Mouse (Mus musculus): ENCODE data around the gene Gm10097. TPM values are rescaled to one million over a fixed set of nuclear protein-coding genes. Genes with fewer than 3 reads are reported as not detected.

Gene Gm10097
- polyA plus RNA-seq, 1 experiment: not detected

GRCm38 (mm10) chr10:5075724-5076123 lies 6.7 kb downstream of the Gm10097 start:
- DNase-seq (ENCODE audit: low read depth in 1 of 2, low spot score in 2 of 2): no peak
- no peak overlapping the region for H3K4me3 ChIP-seq (ENCODE audit: extremely low read depth, insufficient read depth, insufficient read length)
- H3K36me3 ChIP-seq (ENCODE audit: control insufficient read depth, insufficient read depth, low read length): peaks cover 7% of the 10 kb centered on the region
- H3K4me1 ChIP-seq (ENCODE audit: control insufficient read depth, insufficient read depth, insufficient read length): peaks cover 2% of the 10 kb centered on the region; the same call in 1 of the 2 replicates
- WGBS: 94% methylated on average over 7 of the region's 7 CpGs
- TF ChIP-seq CTCF (IDR thresholded peaks at IDR 0.05; ENCODE audit: extremely low read depth, insufficient read depth, insufficient read length, insufficient replicate concordance): no peak
- no peak for TF ChIP-seq POLR2A (IDR thresholded peaks at IDR 0.05; ENCODE audit: low read depth, low read length)
- no peak overlapping the region for H3K27ac ChIP-seq (ENCODE audit: insufficient read depth, low read length)
- no peaks in the 10 kb centered on the region for H3K27me3 ChIP-seq (ENCODE audit: control insufficient read depth, insufficient read depth, low read length)

DNA sequence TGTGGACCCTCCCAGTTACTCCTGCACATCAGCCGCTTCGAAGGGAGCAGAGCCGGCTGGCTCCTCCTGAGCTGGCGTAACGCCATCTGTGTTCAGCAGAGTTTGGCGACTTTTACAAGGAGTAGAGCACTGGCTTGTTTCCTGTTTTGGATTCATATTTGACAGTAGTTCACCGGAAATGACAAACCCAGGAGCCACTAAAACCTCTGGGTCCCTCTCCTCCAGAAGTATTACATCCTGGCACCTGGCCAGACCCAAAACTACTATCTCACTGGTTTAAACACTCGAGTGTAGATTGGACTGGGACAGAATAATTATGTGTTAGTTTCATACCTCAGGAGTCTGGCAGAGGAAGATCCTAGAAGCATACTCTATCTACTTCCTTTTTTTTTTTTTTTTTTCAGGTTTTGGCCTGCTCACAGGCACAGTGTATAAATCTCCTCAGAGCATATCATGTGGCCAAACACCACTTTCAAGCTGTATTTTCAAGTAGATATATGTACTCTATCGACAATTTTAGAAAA lies 11.0 kb downstream of the Gm10097 start:
- no peak for DNase-seq (ENCODE audit: low read depth in 1 of 2, low spot score in 2 of 2)
- TF ChIP-seq POLR2A (IDR thresholded peaks at IDR 0.05; ENCODE audit: low read depth, low read length) (no peak), CTCF (IDR thresholded peaks at IDR 0.05; ENCODE audit: extremely low read depth, insufficient read depth, insufficient read length, insufficient replicate concordance) (no peak)
- peaks cover 4% of the 10 kb centered on the region for H3K36me3 ChIP-seq (ENCODE audit: control insufficient read depth, insufficient read depth, low read length)

DNA sequence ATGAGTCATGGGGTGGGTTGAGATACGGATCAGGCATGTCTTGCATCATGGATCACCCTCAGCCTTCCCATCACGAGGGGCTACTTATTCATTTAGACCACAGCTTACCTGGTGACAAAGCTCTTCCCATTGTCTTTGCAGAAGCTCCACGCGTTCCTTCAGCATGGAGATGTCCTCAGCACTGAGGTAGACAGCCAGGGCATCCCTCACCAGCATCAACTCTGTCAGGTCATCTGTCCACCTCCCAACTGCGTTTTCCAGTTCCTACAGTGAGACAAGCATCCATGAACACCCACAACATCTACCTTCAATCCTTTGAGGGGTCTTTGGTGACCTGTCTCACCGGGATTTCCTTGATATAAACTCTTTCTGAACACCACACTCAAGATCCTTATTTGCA lies 14.7 kb downstream of the Gm10097 start:
- Histone ChIP-seq H3K4me3 (ENCODE audit: extremely low read depth, insufficient read depth, insufficient read length) (no peak overlapping the region), H3K27me3 (ENCODE audit: control insufficient read depth, insufficient read depth, low read length) (no peaks in the 10 kb centered on the region), H3K4me1 (ENCODE audit: control insufficient read depth, insufficient read depth, insufficient read length) (peaks cover 2% of the 10 kb centered on the region; the same call in 1 of the 2 replicates), H3K27ac (ENCODE audit: insufficient read depth, low read length) (no peak overlapping the region), H3K36me3 (ENCODE audit: control insufficient read depth, insufficient read depth, low read length) (peaks cover 6% of the 10 kb centered on the region)
- DNase-seq (ENCODE audit: low read depth in 1 of 2, low spot score in 2 of 2): no peak
- WGBS: 90% methylated on average over 6 of the region's 6 CpGs
- no peak for TF ChIP-seq CTCF (IDR thresholded peaks at IDR 0.05; ENCODE audit: extremely low read depth, insufficient read depth, insufficient read length, insufficient replicate concordance)
- no peak for TF ChIP-seq POLR2A (IDR thresholded peaks at IDR 0.05; ENCODE audit: low read depth, low read length)

More for the DNA sequence above, 11.0 kb downstream of the Gm10097 start:
- 11% methylated on average over 9 of the region's 9 CpGs for whole genome bisulfite sequencing
- Histone ChIP-seq H3K4me1 (ENCODE audit: control insufficient read depth, insufficient read depth, insufficient read length) (peaks cover 2% of the 10 kb centered on the region; the same call in 1 of the 2 replicates), H3K4me3 (ENCODE audit: extremely low read depth, insufficient read depth, insufficient read length) (no peak overlapping the region), H3K27ac (ENCODE audit: insufficient read depth, low read length) (no peak overlapping the region), H3K27me3 (ENCODE audit: control insufficient read depth, insufficient read depth, low read length) (no peaks in the 10 kb centered on the region)

- Histone ChIP-seq H3K4me1 (ENCODE audit: control insufficient read depth, insufficient read depth, insufficient read length) (no peaks in the 10 kb centered on the region), H3K36me3 (ENCODE audit: control insufficient read depth, insufficient read depth, low read length) (peaks cover 6% of the 10 kb centered on the region), H3K27ac (ENCODE audit: insufficient read depth, low read length) (no peak overlapping the region), H3K27me3 (ENCODE audit: control insufficient read depth, insufficient read depth, low read length) (no peaks in the 10 kb centered on the region), H3K4me3 (ENCODE audit: extremely low read depth, insufficient read depth, insufficient read length) (no peak overlapping the region)
- no peak for DNase-seq (ENCODE audit: low read depth in 1 of 2, low spot score in 2 of 2)
- 97% methylated on average over 5 of the region's 5 CpGs for WGBS
- TF ChIP-seq POLR2A (IDR thresholded peaks at IDR 0.05; ENCODE audit: low read depth, low read length) (no peak), CTCF (IDR thresholded peaks at IDR 0.05; ENCODE audit: extremely low read depth, insufficient read depth, insufficient read length, insufficient replicate concordance) (no peak)
These were observed 16.8 kb downstream of the Gm10097 start for GRCm38 (mm10) chr10:5085792-5086191.

GRCm38 (mm10) chr10:5086329-5086728 lies 17.3 kb downstream of the Gm10097 start:
- no peaks in the 10 kb centered on the region for H3K27me3 ChIP-seq (ENCODE audit: control insufficient read depth, insufficient read depth, low read length)
- H3K4me1 ChIP-seq (ENCODE audit: control insufficient read depth, insufficient read depth, insufficient read length): no peaks in the 10 kb centered on the region
- no peak for TF ChIP-seq POLR2A (IDR thresholded peaks at IDR 0.05; ENCODE audit: low read depth, low read length)
- TF ChIP-seq CTCF (IDR thresholded peaks at IDR 0.05; ENCODE audit: extremely low read depth, insufficient read depth, insufficient read length, insufficient replicate concordance): no peak
- no peak for DNase-seq (ENCODE audit: low read depth in 1 of 2, low spot score in 2 of 2)
- no peak overlapping the region for H3K27ac ChIP-seq (ENCODE audit: insufficient read depth, low read length)
- WGBS: 79% methylated on average over 6 of the region's 6 CpGs
- H3K36me3 ChIP-seq (ENCODE audit: control insufficient read depth, insufficient read depth, low read length): peaks cover 6% of the 10 kb centered on the region
- H3K4me3 ChIP-seq (ENCODE audit: extremely low read depth, insufficient read depth, insufficient read length): no peak overlapping the region

DNA sequence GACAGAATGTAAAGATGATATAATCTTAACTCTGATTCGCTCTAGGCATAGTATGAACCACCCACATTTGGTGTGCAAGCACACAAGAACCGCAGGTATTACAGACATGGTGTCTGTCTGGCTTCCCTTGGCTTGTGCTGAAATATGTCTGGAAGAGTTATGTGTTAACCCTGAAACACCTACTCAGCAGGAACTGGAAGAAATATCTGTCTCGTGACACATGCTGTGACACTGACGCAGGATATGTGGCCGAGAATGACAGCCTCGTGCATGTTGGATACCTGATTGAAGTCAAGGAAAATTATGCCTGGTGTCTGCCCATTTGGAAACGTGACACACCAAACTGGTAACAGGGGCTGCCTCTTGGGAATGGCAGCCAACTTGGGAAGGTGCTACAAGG lies 18.3 kb downstream of the Gm10097 start:
- H3K27ac ChIP-seq (ENCODE audit: insufficient read depth, low read length): no peak overlapping the region
- WGBS: 92% methylated on average over 7 of the region's 7 CpGs

DNA sequence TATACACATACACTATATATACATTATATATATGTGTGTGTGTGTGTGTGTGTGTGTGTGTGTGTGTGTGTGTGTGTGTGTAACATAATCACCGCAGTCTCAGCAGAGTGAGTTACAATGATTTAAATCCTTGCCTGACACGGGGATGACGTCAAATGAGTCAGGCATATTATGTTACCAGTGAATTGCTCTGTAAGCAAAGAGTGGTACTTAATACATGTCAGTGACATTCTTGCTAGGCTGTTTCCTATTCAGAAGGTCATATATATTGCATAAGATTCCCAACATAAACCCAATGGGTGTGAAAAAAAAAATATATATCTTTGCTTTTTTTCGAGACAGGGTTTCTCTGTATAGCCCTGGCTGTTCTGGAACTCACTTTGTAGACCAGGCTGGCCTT lies 20.1 kb downstream of the Gm10097 start:
- no peak for DNase-seq (ENCODE audit: low read depth in 1 of 2, low spot score in 2 of 2)
- H3K4me3 ChIP-seq (ENCODE audit: extremely low read depth, insufficient read depth, insufficient read length): no peak overlapping the region
- no peak overlapping the region for H3K27ac ChIP-seq (ENCODE audit: insufficient read depth, low read length)
- no peaks in the 10 kb centered on the region for H3K27me3 ChIP-seq (ENCODE audit: control insufficient read depth, insufficient read depth, low read length)
- H3K4me1 ChIP-seq (ENCODE audit: control insufficient read depth, insufficient read depth, insufficient read length): no peaks in the 10 kb centered on the region
- peaks cover 6% of the 10 kb centered on the region for H3K36me3 ChIP-seq (ENCODE audit: control insufficient read depth, insufficient read depth, low read length)
- WGBS: 94% methylated on average over 4 of the region's 4 CpGs
- TF ChIP-seq POLR2A (IDR thresholded peaks at IDR 0.05; ENCODE audit: low read depth, low read length) (no peak), CTCF (IDR thresholded peaks at IDR 0.05; ENCODE audit: extremely low read depth, insufficient read depth, insufficient read length, insufficient replicate concordance) (no peak)

More for the DNA sequence above, 18.3 kb downstream of the Gm10097 start:
- Histone ChIP-seq H3K4me3 (ENCODE audit: extremely low read depth, insufficient read depth, insufficient read length) (no peak overlapping the region), H3K4me1 (ENCODE audit: control insufficient read depth, insufficient read depth, insufficient read length) (no peaks in the 10 kb centered on the region), H3K27me3 (ENCODE audit: control insufficient read depth, insufficient read depth, low read length) (no peaks in the 10 kb centered on the region), H3K36me3 (ENCODE audit: control insufficient read depth, insufficient read depth, low read length) (peaks cover 6% of the 10 kb centered on the region)
- DNase-seq (ENCODE audit: low read depth in 1 of 2, low spot score in 2 of 2): no peak
- TF ChIP-seq POLR2A (IDR thresholded peaks at IDR 0.05; ENCODE audit: low read depth, low read length): no peak
- no peak for TF ChIP-seq CTCF (IDR thresholded peaks at IDR 0.05; ENCODE audit: extremely low read depth, insufficient read depth, insufficient read length, insufficient replicate concordance)
